Mouse (Mus musculus) bone marrow, adult 2 months (tissue): ENCODE results near the gene Cd72.

Source experiments
- CTCF ChIP-seq: fragments of 200-500 bp; IDR thresholded peaks from 2 replicates; pipeline ENCODE4 v1.5.1; 2011; ENCODE audit warnings: low read length, control low read depth; ENCODE audit not compliant: control insufficient read depth, insufficient read depth
- POLR2A ChIP-seq: fragments of 200-500 bp; IDR thresholded peaks from 2 replicates; pipeline ENCODE4 v1.6.1; 2011; ENCODE audit warnings: low read depth, mild to moderate bottlenecking, control low read depth, low read length, borderline replicate concordance; ENCODE audit not compliant: control insufficient read depth

DNA sequence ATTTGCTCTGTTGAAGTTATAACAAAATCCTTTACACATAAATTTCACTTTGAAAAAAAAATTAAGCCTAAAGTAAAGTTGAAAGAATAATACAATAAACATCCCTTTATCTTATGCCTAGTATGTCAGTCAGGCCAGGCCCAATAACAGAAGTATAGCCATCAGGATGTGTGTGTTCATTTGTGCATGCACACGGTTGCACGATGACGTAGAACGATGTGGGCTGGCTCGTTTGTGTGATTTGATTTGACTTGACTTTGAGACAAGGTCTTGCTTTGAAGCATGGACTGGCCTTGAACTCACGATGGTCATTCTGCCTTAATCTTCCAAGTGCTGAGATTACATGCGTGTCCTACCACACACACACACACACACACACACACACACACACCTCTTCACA lies 12.4 kb upstream of the Cd72 start:
- TF ChIP-seq CTCF = no peak
- TF ChIP-seq POLR2A = no peak
